Mouse (Mus musculus) cortical plate, adult 2 months (tissue): ENCODE data around the gene Cdc42bpb. TPM values are rescaled to one million over a fixed set of nuclear protein-coding genes. Genes with fewer than 3 reads are reported as not detected.

Experiments used
- H3K27ac ChIP-seq: fragments of 200-500 bp; 2 replicates; pipeline ENCODE4 v1.5.1; 2012; ENCODE audit warnings: low read length, control low read depth, inconsistent platforms; ENCODE audit not compliant: insufficient read depth
- H3K4me1 ChIP-seq: fragments of 200-500 bp; 2 replicates; pipeline ENCODE4 v1.6.1; 2011; ENCODE audit warnings: low read length; ENCODE audit not compliant: control insufficient read depth, insufficient read depth
- H3K4me3 ChIP-seq: fragments of 200-500 bp; 2 replicates; pipeline ENCODE4 v1.5.1; 2011; ENCODE audit warnings: mild to moderate bottlenecking, low read length, control low read depth; ENCODE audit not compliant: insufficient read depth
- CTCF ChIP-seq: fragments of 200-500 bp; IDR thresholded peaks from 2 replicates; pipeline ENCODE4 v1.5.1; 2011; ENCODE audit warnings: mild to moderate bottlenecking, control low read depth, low read length; ENCODE audit not compliant: insufficient read depth; ENCODE audit errors: extremely low read depth
- POLR2A ChIP-seq: fragments of 200-500 bp; IDR thresholded peaks from 2 replicates; pipeline ENCODE4 v1.6.1; 2011; ENCODE audit warnings: mild to moderate bottlenecking, low read length, control low read depth; ENCODE audit not compliant: insufficient read depth; ENCODE audit errors: extremely low read depth
- polyA plus RNA-seq: library from polyadenylated mRNA; depleted of rRNA; stranded (reverse); fragments of >200 nt; gene quantifications from 2 replicates; pipeline ENCODE4 v1.2.3, GENCODE M21; 2012; rRNA removed

Gene Cdc42bpb
- polyA plus RNA-seq, 1 experiment = 195 TPM

DNA sequence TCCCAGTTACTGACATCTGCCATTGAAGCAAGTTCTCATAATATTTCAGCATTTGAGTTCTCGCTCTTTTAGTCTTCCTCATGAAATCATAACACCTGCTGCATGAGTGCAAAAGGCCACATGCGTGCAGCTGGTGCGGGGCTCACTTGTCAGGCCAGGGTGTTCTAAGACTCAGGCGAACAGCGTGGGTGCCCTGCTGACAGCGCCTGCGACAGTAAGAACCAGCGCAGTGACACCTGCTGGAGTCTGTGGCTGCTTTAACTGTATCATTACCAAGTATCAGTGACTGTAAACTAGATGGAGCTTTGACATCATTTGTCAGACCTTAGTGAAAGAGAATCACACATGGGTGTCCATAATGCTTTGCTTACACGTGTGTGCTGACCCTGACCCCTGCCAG is 126.3 kb downstream of the Cdc42bpb start:
- TF ChIP-seq POLR2A (no peak), CTCF (no peak)
- Histone ChIP-seq H3K4me1 (peaks cover 2% of the 10 kb centered on the region), H3K27ac (no peak overlapping the region), H3K4me3 (no peak overlapping the region)

GRCm38 (mm10) chr12:111250116-111250515 is 127.4 kb downstream of the Cdc42bpb start:
- Histone ChIP-seq H3K27ac (no peak overlapping the region), H3K4me3 (no peak overlapping the region), H3K4me1 (peaks cover 2% of the 10 kb centered on the region)
- TF ChIP-seq CTCF (no peak), POLR2A (no peak)

DNA sequence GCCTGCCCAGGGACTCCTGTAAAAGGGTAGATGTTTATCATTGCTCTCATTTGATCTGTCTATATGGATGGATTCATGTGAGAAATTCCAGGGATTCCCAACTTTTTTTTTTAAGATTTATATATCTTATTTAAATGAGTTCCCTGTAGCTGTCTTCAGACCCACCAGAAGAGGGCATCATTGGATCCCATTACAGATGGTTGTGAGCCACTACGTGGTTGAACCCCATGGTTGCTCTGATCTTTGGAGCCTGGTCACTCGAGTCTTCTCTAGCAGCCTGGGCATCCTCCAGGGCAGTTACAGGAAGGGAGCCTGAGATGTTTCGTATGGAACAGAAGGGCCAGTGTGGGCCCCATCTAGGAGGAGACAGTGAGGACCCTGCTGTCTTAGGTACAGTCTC is 128.4 kb downstream of the Cdc42bpb start:
- peaks cover 2% of the 10 kb centered on the region for H3K4me1 ChIP-seq
- no peak overlapping the region for H3K4me3 ChIP-seq
- TF ChIP-seq POLR2A (no peak), CTCF (no peak)
- no peak overlapping the region for H3K27ac ChIP-seq

GRCm38 (mm10) chr12:111246808-111247464 is 130.6 kb downstream of the Cdc42bpb start:
- Histone ChIP-seq H3K4me3 (no peak overlapping the region), H3K4me1 (peaks cover 2% of the 10 kb centered on the region), H3K27ac (no peak overlapping the region)
- no peak for TF ChIP-seq POLR2A
- TF ChIP-seq CTCF = no peak

DNA sequence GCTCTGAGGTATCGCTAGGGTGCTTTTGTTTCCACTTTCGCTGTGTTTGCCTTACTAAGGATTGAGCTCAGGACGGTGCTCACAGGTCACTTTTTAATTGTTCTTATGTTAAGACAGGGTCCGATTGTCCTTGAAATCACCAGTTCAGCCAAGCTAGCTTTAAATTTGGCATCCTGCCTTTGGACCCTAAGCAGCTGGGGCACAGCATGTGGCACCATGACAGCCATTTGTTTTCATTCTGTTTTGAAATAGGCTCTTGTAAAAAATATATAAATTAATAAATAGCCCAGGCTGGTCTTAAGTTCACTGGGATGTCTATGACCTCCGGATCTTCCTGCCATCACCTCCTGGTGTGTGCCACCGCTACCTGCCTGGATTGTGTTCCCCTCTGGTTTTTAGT is 132.4 kb downstream of the Cdc42bpb start:
- no peak overlapping the region for H3K4me3 ChIP-seq
- no peak overlapping the region for H3K27ac ChIP-seq
- H3K4me1 ChIP-seq = peaks cover 2% of the 10 kb centered on the region
- TF ChIP-seq POLR2A (no peak), CTCF (no peak)

GRCm38 (mm10) chr12:111243733-111244132 is 133.8 kb downstream of the Cdc42bpb start:
- peaks cover 1% of the 10 kb centered on the region; the same call in 1 of the 2 replicates for H3K4me1 ChIP-seq
- no peak overlapping the region for H3K4me3 ChIP-seq
- no peak overlapping the region for H3K27ac ChIP-seq
- TF ChIP-seq CTCF (no peak), POLR2A (no peak)

Other genes with a start within 250 kb of the Cdc42bpb start
- 31.4 and 31.6 TPM in 2 replicates for gene Traf3, start 211.3 kb downstream of the Cdc42bpb start, polyA plus RNA-seq
- gene 4930595D18Rik, start 193.2 kb downstream of the Cdc42bpb start, polyA plus RNA-seq = not detected in 2 replicates
- gene Amn, start 106.6 kb downstream of the Cdc42bpb start, polyA plus RNA-seq = 18.7 and 23.1 TPM in 2 replicates
- 0.45 and 1.4 TPM in 2 replicates for gene Lbhd2, start 29.1 kb upstream of the Cdc42bpb start, polyA plus RNA-seq
- 2.4 and 2.5 TPM in 2 replicates for gene Exoc3l4, start 39.3 kb upstream of the Cdc42bpb start, polyA plus RNA-seq
- 0.66 and 0.79 TPM in 2 replicates for gene Tnfaip2, start 64.8 kb upstream of the Cdc42bpb start, polyA plus RNA-seq
- 6.3 and 9.1 TPM in 2 replicates for gene Gm266, start 108.1 kb upstream of the Cdc42bpb start, polyA plus RNA-seq
- gene Eif5, start 160.3 kb upstream of the Cdc42bpb start, polyA plus RNA-seq = 149 and 160 TPM in 2 replicates
- gene Mark3, start 196.8 kb upstream of the Cdc42bpb start, polyA plus RNA-seq = 73.9 and 76.5 TPM in 2 replicates